Mouse (Mus musculus) CH12.LX (cell line): ENCODE results near the gene Cops3. TPM values are rescaled to one million over a fixed set of nuclear protein-coding genes. Genes with fewer than 3 reads are reported as not detected.

Experiments used
- DNase-seq: peaks from one replicate; pipeline ENCODE4 v3.0.0-alpha.2; 2013; ENCODE audit errors: extremely low read depth
- H3K27ac ChIP-seq: 2 replicates; pipeline ENCODE4 v1.5.1; 2012; ENCODE audit warnings: low read depth, mild to moderate bottlenecking, control low read depth, moderate library complexity; ENCODE audit not compliant: insufficient read depth
- H3K27me3 ChIP-seq: replicated peaks from 2 replicates; pipeline ENCODE3; 2012; ENCODE audit warnings: inconsistent platforms
- H3K36me3 ChIP-seq, 2 experiments: replicated peaks in 1 of 2; 2 replicates each; pipeline versions ENCODE3 to v1.6.1; 2012; ENCODE audit warnings: inconsistent platforms in 1 of 2, low read length in 1 of 2, mild to moderate bottlenecking in 1 of 2, mixed read lengths in 1 of 2, moderate library complexity in 1 of 2; ENCODE audit not compliant: control insufficient read depth in 1 of 2, insufficient read depth in 1 of 2
- H3K4me1 ChIP-seq, 2 experiments: 2 replicates each; pipeline ENCODE4 v1.6.1; 2012; ENCODE audit warnings: inconsistent platforms in 1 of 2, moderate library complexity in 1 of 2; ENCODE audit not compliant: insufficient read depth in 2 of 2, control insufficient read depth in 1 of 2
- H3K4me2 ChIP-seq: 2 replicates; pipeline ENCODE4 v1.6.1; 2012; ENCODE audit warnings: low read depth, mild to moderate bottlenecking, control low read depth; ENCODE audit not compliant: poor library complexity, insufficient read depth, severe bottlenecking
- H3K4me3 ChIP-seq, 3 experiments: fragments of 150-350 bp in 1 of 3; sonication (generic) in 1 of 3; replicated peaks in 1 of 3; 2 replicates each; pipeline versions ENCODE3 to v1.5.1; 2011 to 2012; ENCODE audit warnings: low read depth in 2 of 3, low read length in 2 of 3, mild to moderate bottlenecking in 2 of 3, moderate library complexity in 2 of 3, control low read depth in 1 of 3, improper control_type of control experiment in 1 of 3, inconsistent platforms in 1 of 3, mixed read lengths in 1 of 3; ENCODE audit not compliant: poor library complexity in 1 of 3
- H3K79me2 ChIP-seq: replicated peaks from 2 replicates; pipeline ENCODE4 v1.6.1; 2012; ENCODE audit warnings: mild to moderate bottlenecking, moderate library complexity; ENCODE audit not compliant: control insufficient read depth, poor library complexity, insufficient read depth, severe bottlenecking; ENCODE audit errors: extremely low read depth
- H3K9ac ChIP-seq: 2 replicates; pipeline ENCODE4 v1.6.1; 2012; ENCODE audit warnings: low read depth, mild to moderate bottlenecking, control low read depth, moderate library complexity; ENCODE audit not compliant: insufficient read depth
- H3K9me3 ChIP-seq: replicated peaks from 2 replicates; pipeline ENCODE3; 2012; ENCODE audit warnings: low read length, inconsistent platforms, mixed read lengths
- BHLHE40 ChIP-seq: IDR thresholded peaks from 2 replicates; pipeline ENCODE4 v1.6.1; 2011; ENCODE audit warnings: mild to moderate bottlenecking, low read depth, low read length, improper control_type of control experiment
- CHD1 ChIP-seq: IDR thresholded peaks from 2 replicates; pipeline ENCODE4 v1.6.1; 2012; ENCODE audit warnings: low read depth, low read length, improper control_type of control experiment, inconsistent platforms
- CHD2 ChIP-seq: IDR thresholded peaks from 2 replicates; pipeline ENCODE4 v1.6.1; 2011; ENCODE audit warnings: low read length, improper control_type of control experiment
- CTCF ChIP-seq, 2 experiments: IDR thresholded peaks in 1 of 2; conservative IDR thresholded peaks in 1 of 2; 2 replicates each; pipeline ENCODE4 v1.5.1; 2011 to 2012; ENCODE audit warnings: low read depth in 2 of 2, low read length in 2 of 2, improper control_type of control experiment in 1 of 2, inconsistent platforms in 1 of 2, mild to moderate bottlenecking in 1 of 2, moderate library complexity in 1 of 2
- E2F4 ChIP-seq: IDR thresholded peaks from 2 replicates; pipeline ENCODE4 v1.6.1; 2011; ENCODE audit warnings: low read depth, low read length, improper control_type of control experiment; ENCODE audit not compliant: insufficient replicate concordance
- ELF1 ChIP-seq: IDR thresholded peaks from 2 replicates; pipeline ENCODE4 v1.6.1; 2014; ENCODE audit warnings: low read depth, mild to moderate bottlenecking, inconsistent platforms, low read length, improper control_type of control experiment
- EP300 ChIP-seq: IDR thresholded peaks from 2 replicates; pipeline ENCODE4 v1.6.1; 2011; ENCODE audit warnings: low read length, improper control_type of control experiment
- ETS1 ChIP-seq: conservative IDR thresholded peaks from 2 replicates; pipeline ENCODE4 v1.6.1; 2012; ENCODE audit warnings: low read depth, mild to moderate bottlenecking, inconsistent platforms, low read length, improper control_type of control experiment, moderate library complexity
- GABPA ChIP-seq: IDR thresholded peaks from 2 replicates; pipeline ENCODE4 v1.6.1; 2012; ENCODE audit warnings: low read depth, low read length, improper control_type of control experiment, inconsistent platforms; ENCODE audit not compliant: insufficient replicate concordance
- HCFC1 ChIP-seq: IDR thresholded peaks from 2 replicates; pipeline ENCODE4 v1.6.1; 2012; ENCODE audit warnings: low read depth, mild to moderate bottlenecking, inconsistent platforms, low read length, improper control_type of control experiment
- IRF4 ChIP-seq: IDR thresholded peaks from 2 replicates; pipeline ENCODE4 v1.6.1; 2014; ENCODE audit warnings: low read depth, mild to moderate bottlenecking, inconsistent platforms, low read length, improper control_type of control experiment
- JUN ChIP-seq: IDR thresholded peaks from 2 replicates; pipeline ENCODE4 v1.6.1; 2011; ENCODE audit warnings: low read depth, mild to moderate bottlenecking, low read length, improper control_type of control experiment, moderate library complexity; ENCODE audit not compliant: insufficient read depth
- JUND ChIP-seq: conservative IDR thresholded peaks from 2 replicates; pipeline ENCODE4 v1.6.1; 2011; ENCODE audit warnings: low read depth, low read length, improper control_type of control experiment
- KAT2A ChIP-seq: IDR thresholded peaks from 2 replicates; pipeline ENCODE4 v1.6.1; 2012; ENCODE audit warnings: low read length, improper control_type of control experiment, inconsistent platforms; ENCODE audit not compliant: insufficient replicate concordance
- MAFK ChIP-seq: IDR thresholded peaks from 2 replicates; pipeline ENCODE4 v1.6.1; 2011; ENCODE audit warnings: low read length, improper control_type of control experiment; ENCODE audit not compliant: insufficient replicate concordance
- MAX ChIP-seq: IDR thresholded peaks from 2 replicates; pipeline ENCODE4 v1.6.1; 2011; ENCODE audit warnings: low read length, improper control_type of control experiment
- MAZ ChIP-seq: IDR thresholded peaks from 2 replicates; pipeline ENCODE4 v1.6.1; 2012; ENCODE audit warnings: low read depth, mild to moderate bottlenecking, inconsistent platforms, low read length, improper control_type of control experiment, moderate library complexity
- MEF2A ChIP-seq: IDR thresholded peaks from 2 replicates; pipeline ENCODE4 v1.6.1; 2014; ENCODE audit warnings: low read depth, mild to moderate bottlenecking, inconsistent platforms, low read length, improper control_type of control experiment, borderline replicate concordance
- MXI1 ChIP-seq: IDR thresholded peaks from 2 replicates; pipeline ENCODE4 v1.6.1; 2011; ENCODE audit warnings: mild to moderate bottlenecking, low read depth, low read length, improper control_type of control experiment
- MYC ChIP-seq: IDR thresholded peaks from 2 replicates; pipeline ENCODE4 v1.6.1; 2011; ENCODE audit warnings: low read depth, mild to moderate bottlenecking, improper control_type of control experiment, low read length
- NELFE ChIP-seq: IDR thresholded peaks from 2 replicates; pipeline ENCODE4 v1.6.1; 2011; ENCODE audit warnings: low read depth, low read length, improper control_type of control experiment
- NRF1 ChIP-seq: IDR thresholded peaks from 2 replicates; pipeline ENCODE4 v1.6.1; 2014; ENCODE audit warnings: low read depth, mild to moderate bottlenecking, inconsistent platforms, low read length, improper control_type of control experiment, moderate library complexity
- PAX5 ChIP-seq: IDR thresholded peaks from 2 replicates; pipeline ENCODE4 v1.6.1; 2012; ENCODE audit warnings: low read length, inconsistent platforms, mixed read lengths
- POLR2A ChIP-seq: IDR thresholded peaks from 2 replicates; pipeline ENCODE4 v1.6.1; 2011; ENCODE audit warnings: low read depth, mild to moderate bottlenecking, improper control_type of control experiment, low read length
- POLR2AphosphoS2 ChIP-seq: IDR thresholded peaks from 2 replicates; pipeline ENCODE4 v1.6.1; 2011; ENCODE audit warnings: low read depth, low read length, improper control_type of control experiment
- RAD21 ChIP-seq: IDR thresholded peaks from 2 replicates; pipeline ENCODE4 v1.6.1; 2011; ENCODE audit warnings: low read depth, mild to moderate bottlenecking, low read length, improper control_type of control experiment, moderate library complexity
- RCOR1 ChIP-seq: conservative IDR thresholded peaks from 2 replicates; pipeline ENCODE4 v1.6.1; 2012; ENCODE audit warnings: low read depth, mild to moderate bottlenecking, inconsistent platforms, low read length, improper control_type of control experiment
- SIN3A ChIP-seq: IDR thresholded peaks from 2 replicates; pipeline ENCODE4 v1.6.1; 2012; ENCODE audit warnings: low read length, improper control_type of control experiment, inconsistent platforms
- SMC3 ChIP-seq: IDR thresholded peaks from 2 replicates; pipeline ENCODE4 v1.6.1; 2011; ENCODE audit warnings: low read depth, low read length, improper control_type of control experiment
- TBP ChIP-seq: conservative IDR thresholded peaks from 2 replicates; pipeline ENCODE4 v1.6.1; 2011; ENCODE audit warnings: low read depth, low read length, improper control_type of control experiment
- TCF12 ChIP-seq: IDR thresholded peaks from 2 replicates; pipeline ENCODE4 v1.6.1; 2014; ENCODE audit warnings: low read depth, mild to moderate bottlenecking, inconsistent platforms, low read length, improper control_type of control experiment
- UBTF ChIP-seq: IDR thresholded peaks from 2 replicates; pipeline ENCODE4 v1.6.1; 2012; ENCODE audit warnings: low read depth, mild to moderate bottlenecking, inconsistent platforms, low read length, improper control_type of control experiment, moderate library complexity
- USF1 ChIP-seq: IDR thresholded peaks from 2 replicates; pipeline ENCODE4 v1.6.1; 2014; ENCODE audit warnings: low read depth, mild to moderate bottlenecking, inconsistent platforms, low read length, improper control_type of control experiment
- USF2 ChIP-seq: conservative IDR thresholded peaks from 2 replicates; pipeline ENCODE4 v1.6.1; 2011; ENCODE audit warnings: low read depth, low read length, improper control_type of control experiment
- ZC3H11A ChIP-seq: IDR thresholded peaks from 2 replicates; pipeline ENCODE4 v1.6.1; 2012; ENCODE audit warnings: low read depth, mild to moderate bottlenecking, inconsistent platforms, low read length, improper control_type of control experiment
- ZKSCAN1 ChIP-seq: IDR thresholded peaks from 2 replicates; pipeline ENCODE4 v1.6.1; 2012; ENCODE audit warnings: low read depth, inconsistent platforms, low read length, improper control_type of control experiment, borderline replicate concordance
- ZMIZ1 ChIP-seq: IDR thresholded peaks from 2 replicates; pipeline ENCODE4 v1.6.1; 2012; ENCODE audit warnings: low read depth, mild to moderate bottlenecking, inconsistent platforms, low read length, improper control_type of control experiment
- ZNF384 ChIP-seq: IDR thresholded peaks from 2 replicates; pipeline ENCODE4 v1.6.1; 2012; ENCODE audit warnings: low read depth, low read length, improper control_type of control experiment, inconsistent platforms
- dilution Hi-C: fragments of 300-500 bp; cut with MboI; formaldehyde crosslinking; loops from 2 replicates; pipeline ENCODE4 v1.14.3; 2020; ENCODE audit warnings: low sequenced_read_pairs; ENCODE audit not compliant: extremely low pct_unique_long_range_greater_than_20kb, extremely low pct_ligation_motif_present
- in situ Hi-C: fragments of 300-500 bp; cut with MboI; formaldehyde crosslinking; loops from 3 replicates; pipeline ENCODE4 v1.14.3; 2019; ENCODE audit warnings: low sequenced_read_pairs, low pct_ligation_motif_present, low pct_unique_long_range_greater_than_20kb, mixed read lengths
- polyA plus RNA-seq: library from polyadenylated mRNA; unstranded; fragments of >175 nt; gene quantifications from 2 replicates; pipeline ENCODE4 v1.2.1, GENCODE M21; 2012; ENCODE audit warnings: low read depth; ENCODE audit not compliant: insufficient read length
- total RNA-seq, 2 experiments: library from RNA; depleted of rRNA; stranded (reverse); fragments of 300-350 nt in 1 of 2; fragments of >200 nt in 1 of 2; gene quantifications; 2 replicates each; pipeline ENCODE4 v1.2.3; 2012 to 2014

Gene Cops3
- total and polyA plus RNA-seq, 3 experiments, result 128 to 317 (median 267) TPM

- H3K4me2 ChIP-seq, result no peak overlapping the region
- no peaks in the 10 kb centered on the region for H3K9me3 ChIP-seq
- H3K4me3 ChIP-seq, result peak overlapping the region in 2 of 3 experiments; percentile 69 to 76
- in situ Hi-C loops, result no loop called here
- TF ChIP-seq EP300, result 0 out of 2 replicates have a peak, but pooled peaks have one; percentile 24
- TF ChIP-seq SMC3, result peak; percentile 48; the same call in 1 of the 2 replicates
- no peak for TF ChIP-seq IRF4
- no peak for TF ChIP-seq USF2
- TF ChIP-seq ZC3H11A, result no peak
- TF ChIP-seq ELF1, result 0 out of 2 replicates have a peak, but pooled peaks have one; percentile 34
- TF ChIP-seq MEF2A, result no peak
- TF ChIP-seq CHD1, result no peak
- peak; percentile 64 to 86 for TF ChIP-seq CTCF (conservative IDR thresholded peaks at IDR 0.05 in 1 of 2, IDR thresholded peaks at IDR 0.05 in 1 of 2; ENCODE audit: low read depth in 2 of 2, low read length in 2 of 2)
- no peak for TF ChIP-seq CHD2
- TF ChIP-seq MAFK, result 0 out of 2 replicates have a peak, but pooled peaks have one; percentile 10
- no peak for TF ChIP-seq RCOR1
- no peak for TF ChIP-seq NRF1
- no peak for TF ChIP-seq BHLHE40
- TF ChIP-seq JUND, result no peak
- no peak for TF ChIP-seq GABPA
- TF ChIP-seq SIN3A, result no peak; the same call in 1 of the 2 replicates
- no peak for TF ChIP-seq ZKSCAN1
- TF ChIP-seq JUN, result no peak
- TF ChIP-seq ETS1, result no peak
- no peak for TF ChIP-seq USF1
- TF ChIP-seq UBTF, result no peak
- TF ChIP-seq MAZ, result peak; percentile 69; the same call in 1 of the 2 replicates
- no peak for TF ChIP-seq E2F4
- no peak for TF ChIP-seq NELFE
- no peak for TF ChIP-seq PAX5
- peak; percentile 83 for TF ChIP-seq MAX
- TF ChIP-seq KAT2A, result no peak
- TF ChIP-seq POLR2A, result peak; percentile 15; the same call in 1 of the 2 replicates
- TF ChIP-seq ZNF384, result no peak
- TF ChIP-seq MYC, result peak; percentile 93
- no peak for TF ChIP-seq ZMIZ1
- TF ChIP-seq POLR2AphosphoS2, result no peak
- TF ChIP-seq RAD21, result peak; percentile 44
- no peak for TF ChIP-seq HCFC1
- peak; percentile 48; the same call in 1 of the 2 replicates for TF ChIP-seq MXI1
- no peak for TF ChIP-seq TBP
- TF ChIP-seq TCF12, result 0 out of 2 replicates have a peak, but pooled peaks have one; percentile 19
- TF ChIP-seq, all 38 proteins: peak for 12
- peaks cover 11 to 38% of the 10 kb centered on the region in 2 experiments for H3K36me3 ChIP-seq
- H3K9ac ChIP-seq, result no peak overlapping the region
- dilution Hi-C loops, result no loop called here
- H3K4me1 ChIP-seq, result peaks cover 15 to 59% of the 10 kb centered on the region in 2 experiments
- DNase-seq, result peak; percentile 94
- no peak overlapping the region for H3K27ac ChIP-seq
- peaks cover 14% of the 10 kb centered on the region for H3K79me2 ChIP-seq
- H3K27me3 ChIP-seq, result no peaks in the 10 kb centered on the region
These were observed 7.5 kb upstream of the Cops3 start for GRCm38 (mm10) chr11:59847131-59847530.
